Mouse (Mus musculus) neural tube, embryonic 12.5 days (tissue): Measurements from ENCODE around the gene Hfe. TPM values are rescaled to one million over a fixed set of nuclear protein-coding genes. Genes with fewer than 3 reads are reported as not detected.
"Not testable (repeated sequence)": the region's sequence is repeated elsewhere in the genome, so short reads cannot be mapped to it uniquely, and the experiment has no call there.

Experiments
- ATAC-seq: fragments of 200-750 bp; cut with Nextera tagmentation; 2 replicates; pipeline ENCODE4 v1.8.0; 2017; ENCODE audit warnings: low read depth, mild to moderate bottlenecking, moderate TSS enrichment, moderate library complexity; ENCODE audit not compliant: low FRiP score
- H3K27ac ChIP-seq: fragments of 300-500 bp; sonication (generic); 2 replicates; pipeline ENCODE4 v1.5.1; 2016
- H3K27me3 ChIP-seq: fragments of 300-500 bp; sonication (generic); replicated peaks from 2 replicates; pipeline ENCODE4 v1.6.1; 2016; ENCODE audit warnings: mild to moderate bottlenecking
- H3K36me3 ChIP-seq: fragments of 300-500 bp; sonication (generic); 2 replicates; pipeline ENCODE4 v1.6.1; 2016; ENCODE audit warnings: mild to moderate bottlenecking
- H3K4me1 ChIP-seq: fragments of 300-500 bp; sonication (generic); 2 replicates; pipeline ENCODE4 v1.6.1; 2016
- H3K4me2 ChIP-seq: fragments of 300-500 bp; sonication (generic); replicated peaks from 2 replicates; pipeline ENCODE4 v1.6.1; 2016; ENCODE audit warnings: mild to moderate bottlenecking
- H3K4me3 ChIP-seq: fragments of 300-500 bp; sonication (generic); 2 replicates; pipeline ENCODE4 v1.5.1; 2016
- H3K9ac ChIP-seq: fragments of 300-500 bp; sonication (generic); 2 replicates; pipeline ENCODE4 v1.6.1; 2016; ENCODE audit warnings: mild to moderate bottlenecking
- H3K9me3 ChIP-seq: fragments of 300-500 bp; sonication (generic); 2 replicates; pipeline ENCODE4 v1.6.1; 2016; ENCODE audit warnings: mild to moderate bottlenecking
- WGBS: fragments of 180-500 bp; shearing (Covaris S2); methylation state at CpG from one replicate; pipeline ENCODE4 v1.1.7; 2016; 5-methylcytosine and 5-hydroxymethylcytosine counted together
- polyA plus RNA-seq: library from polyadenylated mRNA; unstranded; fragments of >200 nt; fragmentation: Nextera tagmentation; extraction: Ambion mirVana; gene quantifications from 2 replicates; pipeline ENCODE4 v1.2.1, GENCODE M21; 2016

Gene Hfe
- polyA plus RNA-seq: 3.9 TPM in 2 replicates

GRCm38 (mm10) chr13:23710374-23711089 lies at the start of gene Hfe:
Gene Hfe, minus strand, starts transcription at chr13:23710854.
- peak within 1 kb of the TSS; percentile 29 for H3K4me3 ChIP-seq
- peak; percentile 63; the same call in 1 of the 2 replicates for ATAC-seq

GRCm38 (mm10) chr13:23759916-23760239 lies 49.2 kb upstream of the Hfe start:
- Histone ChIP-seq H3K9ac (peak overlapping the region; percentile 48; the same call in 1 of the 2 replicates), H3K27me3 (no peaks in the 10 kb centered on the region), H3K36me3 (no peaks in the 10 kb centered on the region), H3K4me3 (no peak overlapping the region), H3K9me3 (no peaks in the 10 kb centered on the region), H3K4me2 (peak overlapping the region; percentile 83), H3K27ac (0 out of 2 replicates have a peak overlapping the region, but pooled peaks have one; percentile 46), H3K4me1 (peaks cover 23% of the 10 kb centered on the region)
- no peak for ATAC-seq
- WGBS: 69% methylated on average over 1 of the region's 1 CpGs

More at GRCm38 (mm10) chr13:23710374-23711089, at the start of gene Hfe:
- 3% methylated on average over 17 of the region's 17 CpGs for WGBS
- Histone ChIP-seq H3K9me3 (no peaks in the 10 kb centered on the region), H3K27ac (no peak within 1 kb of the TSS), H3K4me2 (peak within 1 kb of the TSS; percentile 67), H3K9ac (peak within 1 kb of the TSS; percentile 52), H3K4me1 (peaks cover 11% of the 10 kb centered on the region; the same call in 1 of the 2 replicates), H3K36me3 (no peaks in the 10 kb centered on the region), H3K27me3 (no peaks in the 10 kb centered on the region)

GRCm38 (mm10) chr13:23759251-23759771 lies 48.7 kb upstream of the Hfe start:
- ATAC-seq: no peak
- no peak overlapping the region for H3K27ac ChIP-seq
- H3K9ac ChIP-seq: no peak overlapping the region
- WGBS: 38% methylated on average over 3 of the region's 3 CpGs
- no peaks in the 10 kb centered on the region for H3K36me3 ChIP-seq
- H3K4me1 ChIP-seq: peaks cover 21% of the 10 kb centered on the region
- H3K4me3 ChIP-seq: no peak overlapping the region
- H3K9me3 ChIP-seq: no peaks in the 10 kb centered on the region
- H3K4me2 ChIP-seq: no peak overlapping the region
- no peaks in the 10 kb centered on the region for H3K27me3 ChIP-seq

GRCm38 (mm10) chr13:23757921-23758320 lies 47.3 kb upstream of the Hfe start:
- H3K36me3 ChIP-seq: no peaks in the 10 kb centered on the region
- H3K9ac ChIP-seq: no peak overlapping the region
- no peaks in the 10 kb centered on the region for H3K9me3 ChIP-seq
- WGBS: 45% methylated on average over 3 of the region's 3 CpGs
- no peak overlapping the region; the same call in 1 of the 2 replicates for H3K4me2 ChIP-seq
- H3K4me1 ChIP-seq: peaks cover 9% of the 10 kb centered on the region; the same call in 1 of the 2 replicates
- no peak overlapping the region for H3K4me3 ChIP-seq
- ATAC-seq: no peak
- H3K27me3 ChIP-seq: no peaks in the 10 kb centered on the region
- H3K27ac ChIP-seq: no peak overlapping the region

GRCm38 (mm10) chr13:23757211-23757773 lies 46.6 kb upstream of the Hfe start:
- no peak for ATAC-seq
- Histone ChIP-seq H3K9ac (peak overlapping the region; percentile 44), H3K27me3 (no peaks in the 10 kb centered on the region), H3K4me3 (peak overlapping the region; percentile 28), H3K4me2 (peak overlapping the region; percentile 62), H3K27ac (peak overlapping the region; percentile 46; the same call in 1 of the 2 replicates), H3K9me3 (no peaks in the 10 kb centered on the region), H3K36me3 (no peaks in the 10 kb centered on the region), H3K4me1 (peaks cover 9% of the 10 kb centered on the region; the same call in 1 of the 2 replicates)
- WGBS: 2% methylated on average over 21 of the region's 23 CpGs

GRCm38 (mm10) chr13:23756790-23757189 lies 46.1 kb upstream of the Hfe start, which contains the start of gene Hist1h4b:
Gene Hist1h4b, plus strand, starts transcription at chr13:23757013.
- no peaks in the 10 kb centered on the region for H3K27me3 ChIP-seq
- peak within 1 kb of the TSS; percentile 44 for H3K9ac ChIP-seq
- peak within 1 kb of the TSS; percentile 28 for H3K4me3 ChIP-seq
- ATAC-seq: peak; percentile 64
- peaks cover 9% of the 10 kb centered on the region; the same call in 1 of the 2 replicates for H3K4me1 ChIP-seq
- H3K9me3 ChIP-seq: no peaks in the 10 kb centered on the region
- no peaks in the 10 kb centered on the region for H3K36me3 ChIP-seq
- H3K4me2 ChIP-seq: peak within 1 kb of the TSS; percentile 62
- peak within 1 kb of the TSS; percentile 46; the same call in 1 of the 2 replicates for H3K27ac ChIP-seq
- under 1% methylated on average over 20 of the region's 22 CpGs for WGBS

- Histone ChIP-seq H3K4me1 (peaks cover 3% of the 10 kb centered on the region; the same call in 1 of the 2 replicates), H3K4me2 (no peak overlapping the region), H3K27me3 (no peaks in the 10 kb centered on the region), H3K9me3 (no peaks in the 10 kb centered on the region), H3K27ac (no peak overlapping the region), H3K4me3 (no peak overlapping the region), H3K36me3 (no peaks in the 10 kb centered on the region), H3K9ac (no peak overlapping the region)
- ATAC-seq: no peak
These were observed 44.3 kb upstream of the Hfe start for GRCm38 (mm10) chr13:23755000-23755399.

- no peak for ATAC-seq
- WGBS: 59% methylated on average over 4 of the region's 4 CpGs
- H3K27me3 ChIP-seq: no peaks in the 10 kb centered on the region
- no peak overlapping the region for H3K9ac ChIP-seq
- H3K9me3 ChIP-seq: no peaks in the 10 kb centered on the region
- H3K27ac ChIP-seq: no peak overlapping the region
- H3K4me1 ChIP-seq: peaks cover 3% of the 10 kb centered on the region; the same call in 1 of the 2 replicates
- H3K4me3 ChIP-seq: no peak overlapping the region
- H3K4me2 ChIP-seq: peak overlapping the region; percentile 64; the same call in 1 of the 2 replicates
- H3K36me3 ChIP-seq: no peaks in the 10 kb centered on the region
These were observed 42.8 kb upstream of the Hfe start for GRCm38 (mm10) chr13:23753314-23754078.

GRCm38 (mm10) chr13:23752742-23753172 lies 42.1 kb upstream of the Hfe start:
- no peaks in the 10 kb centered on the region for H3K36me3 ChIP-seq
- no peak for ATAC-seq
- peak overlapping the region; percentile 21 for H3K4me3 ChIP-seq
- WGBS: 3% methylated on average over 6 of the region's 6 CpGs
- H3K4me1 ChIP-seq: peaks cover 8% of the 10 kb centered on the region; the same call in 1 of the 2 replicates
- no peaks in the 10 kb centered on the region for H3K27me3 ChIP-seq
- H3K9me3 ChIP-seq: no peaks in the 10 kb centered on the region
- 0 out of 2 replicates have a peak overlapping the region, but pooled peaks have one; percentile 8 for H3K27ac ChIP-seq
- peak overlapping the region; percentile 53; the same call in 1 of the 2 replicates for H3K9ac ChIP-seq
- H3K4me2 ChIP-seq: peak overlapping the region; percentile 64

GRCm38 (mm10) chr13:23752067-23752741 lies 41.5 kb upstream of the Hfe start, which contains the start of gene Hist1h3b:
Gene Hist1h3b, plus strand, starts transcription at chr13:23752267.
- peak within 1 kb of the TSS; percentile 35 for H3K4me3 ChIP-seq
- WGBS: under 1% methylated on average over 21 of the region's 47 CpGs
- H3K36me3 ChIP-seq, H3K9me3 ChIP-seq, H3K27me3 ChIP-seq, H3K4me1 ChIP-seq: not testable (repeated sequence)
- H3K27ac ChIP-seq: peak within 1 kb of the TSS; percentile 82
- peak; percentile 84 for ATAC-seq
- peak within 1 kb of the TSS; percentile 55; the same call in 1 of the 2 replicates for H3K9ac ChIP-seq
- H3K4me2 ChIP-seq: peak within 1 kb of the TSS; percentile 64

- Histone ChIP-seq H3K4me2 (peak overlapping the region; percentile 64), H3K9ac (peak overlapping the region; percentile 55; the same call in 1 of the 2 replicates), H3K4me3 (peak overlapping the region; percentile 35), H3K36me3 (no peaks in the 10 kb centered on the region), H3K27me3 (no peaks in the 10 kb centered on the region), H3K9me3 (no peaks in the 10 kb centered on the region), H3K27ac (peak overlapping the region; percentile 32; the same call in 1 of the 2 replicates), H3K4me1 (peaks cover 5% of the 10 kb centered on the region; the same call in 1 of the 2 replicates)
- ATAC-seq: 0 out of 2 replicates have a peak, but pooled peaks have one; percentile 27
- under 1% methylated on average over 11 of the region's 11 CpGs for WGBS
These were observed 40.9 kb upstream of the Hfe start for GRCm38 (mm10) chr13:23751478-23751956.
